Mouse (Mus musculus) olfactory bulb, adult 2 months (tissue): ENCODE results near the gene Ttc41.

ENCODE experiments used
- CTCF ChIP-seq: fragments of 200-500 bp; IDR thresholded peaks from 2 replicates; pipeline ENCODE4 v1.5.1; 2012; ENCODE audit warnings: low read depth, mild to moderate bottlenecking, low read length, moderate library complexity; ENCODE audit not compliant: insufficient read depth
- POLR2A ChIP-seq: fragments of 200-500 bp; IDR thresholded peaks from 2 replicates; pipeline ENCODE4 v1.6.1; 2012; ENCODE audit warnings: mild to moderate bottlenecking, low read depth, low read length, moderate library complexity; ENCODE audit not compliant: insufficient read depth

DNA sequence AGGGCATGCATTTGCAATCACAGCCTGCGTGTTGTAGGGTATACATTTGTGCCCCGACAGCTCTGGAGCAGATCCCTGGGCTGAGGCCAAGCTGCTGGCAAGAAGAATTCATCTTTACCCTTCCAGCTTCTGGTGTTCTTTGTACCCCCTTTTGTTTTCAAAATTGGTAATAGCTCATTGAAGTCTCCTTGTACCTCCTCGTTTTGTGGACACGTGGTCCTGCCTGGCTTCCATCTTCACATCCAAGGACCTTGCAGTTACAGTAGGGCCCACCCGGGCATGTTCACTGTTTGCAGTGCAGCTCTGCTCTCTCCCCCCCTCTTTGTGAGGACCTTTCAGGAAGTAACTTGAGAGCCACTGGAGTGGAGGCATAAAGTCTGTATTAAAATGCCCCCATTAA, 82.6 kb downstream of the Ttc41 start:
- TF ChIP-seq CTCF (no peak), POLR2A (no peak)
